Mouse (Mus musculus) adipocyte (in vitro differentiated cells): Measurements from ENCODE around the gene Zc3h12c.

Experiments used
- DNase-seq: peaks from one replicate; pipeline ENCODE4 v3.0.0-alpha.2; 2016; ENCODE audit warnings: low spot score

The Zc3h12c gene

DNA sequence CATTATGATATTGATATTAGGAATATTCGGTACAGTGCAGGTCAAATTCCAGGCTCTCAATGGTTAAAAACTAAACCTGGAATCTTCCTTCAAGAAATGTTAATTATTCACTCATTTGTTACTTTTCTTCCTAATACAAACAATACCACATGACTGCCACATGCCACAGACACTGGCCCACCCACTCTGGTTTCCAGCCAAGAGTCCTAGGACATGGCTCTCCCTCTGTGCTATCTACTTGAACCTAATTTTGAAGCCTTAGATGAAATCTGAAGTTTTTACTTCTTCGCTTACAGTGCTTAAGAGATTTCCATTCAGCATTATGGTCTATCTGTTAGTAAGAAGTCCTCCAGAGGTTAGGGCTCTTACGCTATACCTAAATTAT lies 2.7 kb downstream of the Zc3h12c start:
- peak; percentile 32 for DNase-seq

DNA sequence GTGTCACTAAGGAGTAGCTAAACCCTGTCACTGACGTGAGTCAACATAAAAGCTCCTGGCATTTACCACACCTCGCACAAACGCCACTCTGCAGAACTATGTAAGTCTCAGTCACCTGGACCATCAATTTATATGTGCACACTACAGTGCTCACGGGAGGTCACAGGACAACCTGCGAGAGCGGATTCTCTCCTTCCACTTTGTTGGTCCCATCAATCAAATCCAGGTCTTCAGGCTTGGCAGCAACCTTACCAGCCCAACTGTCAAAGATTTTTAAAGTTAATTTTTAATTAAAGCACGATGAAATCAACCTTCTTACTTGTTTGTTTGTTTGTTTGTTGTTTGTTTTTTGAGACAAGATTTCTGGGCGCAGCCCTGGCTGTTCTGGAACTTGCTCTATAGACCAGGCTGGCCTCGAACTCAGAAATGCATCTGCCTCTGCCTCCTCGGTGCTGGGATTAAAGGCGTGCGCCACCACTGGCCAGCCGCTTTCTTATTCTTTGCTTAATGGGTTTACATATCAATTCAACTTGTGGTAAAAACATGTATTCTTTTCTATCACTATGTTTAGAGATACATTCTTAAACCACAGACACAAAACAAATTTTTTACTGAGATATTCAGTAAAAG lies 3.2 kb downstream of the Zc3h12c start:
- no peak for DNase-seq

- DNase-seq = no peak
These were observed 7.9 kb downstream of the Zc3h12c start for GRCm38 (mm10) chr9:52160512-52160911.

DNA sequence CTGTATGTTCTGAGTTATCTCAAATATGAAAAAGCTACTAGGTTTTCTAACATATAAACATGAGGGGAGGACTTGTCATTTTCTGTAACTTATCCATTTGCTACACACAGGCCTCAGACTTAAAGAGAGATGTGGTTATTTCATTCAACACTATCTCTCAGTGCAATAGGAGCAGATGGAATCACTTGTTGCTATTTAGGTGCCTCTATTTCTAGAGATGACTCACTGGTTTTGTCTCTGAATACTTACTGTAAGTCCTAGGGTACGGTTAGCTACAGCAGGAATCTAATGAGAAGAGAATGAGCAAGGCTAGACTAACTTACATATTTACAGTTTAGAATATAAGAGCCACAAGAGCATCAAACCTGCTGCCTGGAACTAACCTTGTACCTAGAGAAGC lies 9.8 kb downstream of the Zc3h12c start:
- DNase-seq = no peak

- DNase-seq = no peak
These were observed 13.0 kb downstream of the Zc3h12c start for GRCm38 (mm10) chr9:52155417-52155816.

- no peak for DNase-seq
These were observed 14.1 kb downstream of the Zc3h12c start for GRCm38 (mm10) chr9:52154253-52154652.

DNA sequence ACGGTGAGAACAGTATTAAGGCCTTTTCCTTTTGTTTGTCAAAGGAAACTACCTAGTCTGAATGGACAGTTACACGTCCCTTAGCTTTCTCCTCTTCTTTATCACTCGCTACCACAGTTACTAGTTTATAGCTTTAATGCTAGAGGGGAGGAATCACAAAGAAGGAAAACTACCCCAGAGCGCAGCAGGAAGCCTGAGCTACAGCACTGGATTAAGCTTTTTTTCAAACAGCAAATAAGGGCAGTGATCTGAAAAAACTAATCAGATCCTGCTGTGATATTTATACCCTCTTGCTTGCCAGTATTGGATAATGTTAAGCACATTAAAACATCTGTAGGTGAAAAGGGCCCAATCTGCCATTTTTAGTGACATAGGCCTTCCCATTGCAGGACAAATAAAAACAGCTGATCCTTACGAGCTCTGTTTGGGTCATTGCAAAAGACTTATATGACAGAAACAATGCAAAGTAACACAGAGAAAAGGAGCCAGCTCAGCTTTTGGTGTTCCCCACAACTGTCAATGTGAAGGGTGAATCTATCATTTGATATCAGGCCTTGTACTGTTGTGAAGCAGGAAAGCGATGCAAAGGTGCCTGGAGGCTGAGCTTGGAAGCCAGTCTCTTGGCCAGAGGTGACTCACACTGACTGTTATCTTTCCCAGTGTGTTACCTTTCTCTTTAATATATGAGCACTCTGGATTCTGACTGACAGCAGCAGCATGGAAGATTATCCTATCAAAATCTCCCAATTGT lies 16.1 kb downstream of the Zc3h12c start:
- DNase-seq = no peak

DNA sequence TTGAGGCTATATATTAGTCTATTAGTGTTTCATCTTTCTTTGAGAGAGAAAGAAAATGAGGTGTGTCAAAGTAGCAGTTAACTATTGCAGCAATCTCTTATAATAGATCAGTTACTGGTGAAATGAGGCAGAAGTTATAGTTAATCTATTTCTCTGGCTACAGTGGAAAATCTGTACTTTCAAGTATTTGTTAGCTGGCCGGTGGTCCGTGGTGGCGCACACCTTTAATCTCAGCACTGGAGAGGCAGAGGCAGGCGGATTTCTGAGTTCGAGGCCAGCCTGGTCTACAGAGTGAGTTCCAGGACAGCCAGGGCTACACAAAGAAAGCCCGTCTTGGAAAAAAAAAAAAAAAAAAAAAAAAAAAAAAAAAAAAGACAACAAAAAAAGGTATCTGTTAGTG lies 18.6 kb downstream of the Zc3h12c start:
- DNase-seq = no peak

- DNase-seq = peak; percentile 10
These were observed 19.1 kb downstream of the Zc3h12c start for GRCm38 (mm10) chr9:52149286-52149685.

DNA sequence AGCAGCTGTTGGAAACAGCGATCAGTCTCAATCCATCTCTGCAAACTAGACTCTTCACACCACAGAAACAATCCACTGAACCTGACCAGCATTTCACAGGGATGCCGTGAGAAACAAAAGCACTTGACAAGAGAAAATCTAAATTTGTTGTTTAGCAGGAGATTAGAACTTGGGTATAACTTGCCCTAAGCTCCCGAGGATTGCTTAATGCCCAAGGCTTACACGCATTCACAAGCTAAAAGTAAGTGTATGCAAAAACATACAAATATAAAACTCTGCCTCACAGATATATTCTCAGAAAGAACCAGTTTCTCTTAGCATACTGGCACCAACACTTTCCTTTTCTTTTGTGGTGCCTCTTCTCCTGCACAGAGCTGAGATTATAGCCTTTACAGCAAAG lies 19.5 kb downstream of the Zc3h12c start:
- no peak for DNase-seq

- no peak for DNase-seq
These were observed 20.1 kb downstream of the Zc3h12c start for GRCm38 (mm10) chr9:52148311-52148710.

DNA sequence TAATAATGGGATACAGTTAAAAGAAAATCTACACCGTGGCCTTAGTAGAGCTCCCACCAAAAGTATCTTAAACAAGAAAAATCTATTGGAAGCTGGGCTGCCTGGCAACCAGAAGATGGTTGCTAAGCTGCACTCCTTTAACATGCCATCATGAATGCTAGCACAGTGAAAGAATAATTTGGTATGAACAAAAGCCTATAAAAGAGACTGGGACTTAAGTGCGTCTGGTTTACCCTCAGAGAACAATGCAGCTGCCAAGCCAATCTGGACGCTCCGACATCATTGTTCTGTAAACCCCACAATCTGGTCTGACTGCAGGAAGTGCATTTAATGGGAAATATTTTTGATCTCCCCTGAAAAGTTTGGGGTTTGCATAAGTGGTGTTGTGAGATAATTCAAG lies 22.1 kb downstream of the Zc3h12c start:
- no peak for DNase-seq

- DNase-seq = no peak
These were observed 35.6 kb downstream of the Zc3h12c start for GRCm38 (mm10) chr9:52132771-52133170.

GRCm38 (mm10) chr9:52130348-52130747 lies 38.0 kb downstream of the Zc3h12c start:
- no peak for DNase-seq

- DNase-seq = no peak
These were observed 43.1 kb downstream of the Zc3h12c start for GRCm38 (mm10) chr9:52125225-52125624.

DNA sequence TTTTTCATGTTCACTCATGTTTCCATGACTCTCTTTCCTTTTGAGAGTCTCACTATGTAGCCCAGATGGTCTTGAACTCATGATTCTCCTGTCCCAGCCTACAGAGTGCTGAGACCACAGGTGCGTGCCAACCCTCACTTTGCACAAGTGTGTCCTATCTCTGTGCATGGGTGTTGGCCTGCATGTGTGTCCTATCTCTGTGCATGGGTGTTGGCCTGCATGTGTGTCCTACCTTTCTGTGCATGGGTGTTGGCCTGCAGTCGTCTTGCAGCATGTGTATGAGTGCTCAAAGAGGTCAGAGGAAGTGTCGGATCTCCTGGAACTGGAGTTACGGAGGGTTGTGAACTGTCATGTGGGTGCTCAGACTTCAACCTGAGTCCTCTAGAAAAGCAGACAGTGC lies 49.2 kb downstream of the Zc3h12c start:
- no peak for DNase-seq

- DNase-seq = no peak
These were observed 55.3 kb downstream of the Zc3h12c start for GRCm38 (mm10) chr9:52113091-52113490.

GRCm38 (mm10) chr9:52110738-52111137 lies 57.6 kb downstream of the Zc3h12c start:
- DNase-seq = no peak

DNA sequence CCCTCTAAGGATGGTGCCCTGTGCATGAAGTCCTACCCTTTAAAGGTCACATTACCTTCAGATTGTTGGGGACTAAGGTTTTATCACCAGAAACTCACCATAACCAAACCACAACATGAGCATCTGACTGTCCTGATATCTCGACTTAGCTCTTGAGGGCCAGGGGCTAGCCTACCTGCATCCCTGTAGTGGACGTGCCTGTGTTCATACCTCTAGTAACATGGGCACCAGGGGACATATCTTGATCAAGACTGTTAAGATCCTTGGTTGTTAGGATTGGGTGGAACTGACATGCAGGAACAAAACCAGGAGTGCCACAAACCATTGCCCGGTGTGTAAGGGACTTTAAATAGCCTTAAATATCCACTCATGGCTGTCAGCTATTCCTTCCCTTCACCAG lies 61.2 kb downstream of the Zc3h12c start:
- DNase-seq = no peak

DNA sequence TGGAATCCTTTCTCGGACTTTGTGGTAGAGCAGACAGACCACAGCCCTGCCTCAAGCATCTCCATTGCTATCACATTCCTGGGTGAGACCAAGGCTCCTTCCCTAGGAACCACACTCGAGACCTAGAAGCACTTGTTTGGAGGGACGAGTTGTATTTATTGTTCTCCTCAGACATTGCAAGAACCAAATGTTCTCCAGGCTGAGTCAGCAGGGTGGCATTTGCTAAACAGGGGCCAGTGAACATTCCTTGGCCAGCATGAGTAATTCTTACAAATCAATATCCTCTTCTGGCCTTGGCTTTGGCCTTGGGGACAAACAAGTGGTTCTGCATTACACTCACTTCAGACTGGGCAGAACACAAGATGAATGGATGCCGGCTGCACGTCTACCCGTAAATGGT lies 62.9 kb downstream of the Zc3h12c start:
- DNase-seq = peak; percentile 37

- DNase-seq = no peak
These were observed 64.2 kb downstream of the Zc3h12c start for GRCm38 (mm10) chr9:52104225-52104615.

DNA sequence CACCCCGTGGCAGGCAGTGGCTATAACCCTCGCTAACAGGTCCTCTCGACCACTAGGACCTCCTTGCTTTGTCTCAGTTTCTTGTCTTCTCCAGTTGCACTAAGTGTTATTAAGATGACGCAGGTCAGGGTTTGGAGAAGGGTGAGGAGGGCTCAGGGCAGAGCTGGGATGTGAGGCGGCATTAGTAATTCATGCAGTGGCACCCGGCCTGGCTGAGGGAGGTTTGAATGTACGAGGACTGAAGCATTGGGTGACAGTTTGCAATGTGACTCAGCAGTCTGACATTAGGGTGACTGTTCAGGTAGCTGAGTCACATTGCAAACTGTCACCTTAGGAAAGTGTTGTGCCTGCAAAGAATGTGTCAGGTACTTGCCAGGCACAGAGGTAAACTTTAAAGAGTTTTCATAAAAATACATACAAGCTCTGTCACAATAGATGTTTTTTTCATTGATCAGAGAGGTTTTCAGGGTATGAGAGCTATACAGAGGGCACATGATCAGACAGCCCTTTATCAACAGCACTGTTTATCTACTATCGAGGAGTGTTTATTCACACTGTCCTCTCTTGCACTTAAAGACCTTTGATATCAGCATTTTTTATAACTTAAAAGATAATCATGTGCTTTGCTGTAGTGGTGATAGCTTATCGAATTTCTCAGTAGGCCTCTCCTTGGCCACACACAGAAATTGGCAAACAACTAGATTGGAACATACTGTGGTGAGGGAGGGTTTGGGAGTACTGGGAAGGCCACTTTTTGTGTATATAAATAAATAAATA lies 64.7 kb downstream of the Zc3h12c start:
- DNase-seq = no peak
